Mouse (Mus musculus): Measurements from ENCODE around the gene Cblb. TPM values are rescaled to one million over a fixed set of nuclear protein-coding genes. Genes with fewer than 3 reads are reported as not detected.

Cblb gene
- polyA plus RNA-seq, 1 experiment = 22.8 TPM

DNA sequence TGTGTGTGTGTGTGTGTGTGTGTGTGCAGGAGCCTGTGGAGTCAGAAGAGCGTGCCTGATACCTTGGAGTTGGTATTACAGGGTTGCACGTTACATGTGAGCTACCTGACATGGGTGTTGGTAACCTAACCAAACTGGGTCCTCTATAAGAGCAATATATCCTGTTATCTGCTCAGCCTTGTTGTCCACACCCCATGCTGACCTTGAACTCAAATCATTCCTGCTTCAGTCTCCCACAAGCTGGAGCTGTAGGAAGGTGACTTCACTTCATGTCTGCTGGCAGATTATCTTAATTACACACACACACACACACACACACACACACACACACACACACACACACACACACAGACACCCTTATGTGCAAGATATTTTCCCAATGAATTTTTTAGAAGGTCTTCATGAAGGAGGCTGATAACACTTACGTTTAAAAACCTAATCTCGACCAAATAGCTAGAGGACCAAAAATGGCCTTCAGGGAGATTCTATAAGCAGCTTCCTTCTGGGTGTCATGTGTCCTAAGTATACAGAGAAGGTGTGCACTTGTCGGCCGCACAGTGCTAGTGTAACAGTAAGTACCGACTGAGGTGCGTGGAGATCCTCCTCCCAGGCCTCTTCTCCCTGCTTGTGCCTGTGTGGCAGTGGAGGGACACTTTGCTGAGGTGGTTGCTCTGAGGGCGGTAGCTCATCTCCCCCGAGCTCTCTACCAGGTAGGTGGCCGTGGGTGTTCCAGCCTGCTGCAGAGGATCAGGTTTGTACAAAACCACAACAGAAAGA lies 49.8 kb downstream of the Cblb start:
- no peak for TF ChIP-seq CTCF (IDR thresholded peaks at IDR 0.05; ENCODE audit: borderline replicate concordance, control insufficient read depth, extremely low read depth, insufficient read depth, low read length, poor library complexity)
- no peak for TF ChIP-seq POLR2A (IDR thresholded peaks at IDR 0.05; ENCODE audit: control insufficient read depth, extremely low read depth, insufficient read depth, low read length, poor library complexity)
- Histone ChIP-seq H3K27ac (ENCODE audit: control insufficient read depth, insufficient read depth, low read length) (peak overlapping the region; percentile 5; the same call in 1 of the 2 replicates), H3K4me1 (replicated peaks; ENCODE audit: control insufficient read depth, insufficient read depth, low read length) (peaks cover 8% of the 10 kb centered on the region), H3K4me3 (ENCODE audit: control insufficient read depth, insufficient read depth, low read length) (no peak overlapping the region), H3K36me3 (ENCODE audit: control insufficient read depth, insufficient read depth, low read length) (no peaks in the 10 kb centered on the region), H3K27me3 (ENCODE audit: control insufficient read depth, insufficient read depth, low read length) (no peaks in the 10 kb centered on the region)
- 53% methylated on average over 11 of the region's 11 CpGs for WGBS
- DNase-seq = no peak

DNA sequence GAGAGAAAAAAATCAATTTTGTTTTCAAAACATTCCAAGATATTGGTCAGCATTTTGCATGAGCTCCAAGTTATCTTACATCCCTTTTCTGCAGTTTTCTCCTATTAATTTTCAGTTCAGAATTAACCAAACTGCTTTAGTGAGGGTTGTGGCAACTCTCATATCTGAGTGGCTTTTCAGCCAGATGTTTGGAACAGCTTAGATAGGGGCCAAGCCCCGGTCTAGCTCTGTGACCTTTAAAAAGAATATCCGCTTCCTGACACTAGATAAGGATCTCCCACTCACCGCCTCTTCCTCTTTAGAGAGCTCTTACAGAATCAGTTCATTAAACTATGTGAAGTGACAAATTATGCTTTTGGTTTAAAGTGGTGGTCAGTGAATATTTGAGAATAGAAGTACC lies 50.7 kb downstream of the Cblb start:
- WGBS = 2% methylated on average over 3 of the region's 3 CpGs
- Histone ChIP-seq H3K4me1 (replicated peaks; ENCODE audit: control insufficient read depth, insufficient read depth, low read length) (peaks cover 12% of the 10 kb centered on the region), H3K27ac (ENCODE audit: control insufficient read depth, insufficient read depth, low read length) (no peak overlapping the region), H3K27me3 (ENCODE audit: control insufficient read depth, insufficient read depth, low read length) (no peaks in the 10 kb centered on the region), H3K4me3 (ENCODE audit: control insufficient read depth, insufficient read depth, low read length) (no peak overlapping the region), H3K36me3 (ENCODE audit: control insufficient read depth, insufficient read depth, low read length) (no peaks in the 10 kb centered on the region)
- DNase-seq = peak; percentile 36
- TF ChIP-seq CTCF (IDR thresholded peaks at IDR 0.05; ENCODE audit: borderline replicate concordance, control insufficient read depth, extremely low read depth, insufficient read depth, low read length, poor library complexity) (no peak), POLR2A (IDR thresholded peaks at IDR 0.05; ENCODE audit: control insufficient read depth, extremely low read depth, insufficient read depth, low read length, poor library complexity) (no peak)

DNA sequence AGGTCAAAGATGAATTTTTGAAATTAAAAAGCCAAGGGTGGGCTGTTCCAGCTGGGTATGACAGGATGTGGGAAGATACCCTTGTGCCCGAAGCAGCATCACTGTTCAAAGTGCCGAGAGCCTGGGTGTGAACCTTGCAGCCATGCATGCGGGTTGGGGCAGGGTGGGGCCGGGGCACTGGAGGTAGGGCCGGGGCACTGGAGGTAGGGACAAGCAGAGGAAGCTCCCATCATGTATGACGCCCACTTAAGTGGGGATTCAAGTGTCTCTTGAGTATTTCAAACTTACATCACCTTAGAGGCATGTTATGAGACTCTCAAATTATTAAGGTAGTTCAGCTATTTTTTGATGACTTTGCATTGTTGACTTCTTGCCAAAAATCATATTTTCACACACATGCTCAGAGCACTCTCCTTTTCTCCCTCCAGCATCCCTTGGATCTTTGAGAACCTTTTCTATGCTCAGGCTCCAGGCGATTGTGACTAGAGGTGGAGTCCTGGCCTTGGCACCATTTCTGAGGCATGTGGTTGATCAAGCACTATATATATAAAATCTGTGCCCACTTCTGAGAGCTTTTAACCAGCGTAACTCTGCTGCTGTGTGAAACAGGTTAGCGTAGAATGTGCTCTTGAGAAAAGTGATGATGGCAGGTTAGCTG lies 55.9 kb downstream of the Cblb start:
- no peak for DNase-seq
- WGBS = 37% methylated on average over 9 of the region's 9 CpGs
- Histone ChIP-seq H3K4me3 (ENCODE audit: control insufficient read depth, insufficient read depth, low read length) (no peak overlapping the region), H3K27ac (ENCODE audit: control insufficient read depth, insufficient read depth, low read length) (no peak overlapping the region), H3K36me3 (ENCODE audit: control insufficient read depth, insufficient read depth, low read length) (no peaks in the 10 kb centered on the region), H3K27me3 (ENCODE audit: control insufficient read depth, insufficient read depth, low read length) (no peaks in the 10 kb centered on the region), H3K4me1 (replicated peaks; ENCODE audit: control insufficient read depth, insufficient read depth, low read length) (peaks cover 8% of the 10 kb centered on the region)
- TF ChIP-seq CTCF (IDR thresholded peaks at IDR 0.05; ENCODE audit: borderline replicate concordance, control insufficient read depth, extremely low read depth, insufficient read depth, low read length, poor library complexity) (no peak), POLR2A (IDR thresholded peaks at IDR 0.05; ENCODE audit: control insufficient read depth, extremely low read depth, insufficient read depth, low read length, poor library complexity) (no peak)

GRCm38 (mm10) chr16:52089354-52089753 lies 58.3 kb downstream of the Cblb start:
- Histone ChIP-seq H3K27ac (ENCODE audit: control insufficient read depth, insufficient read depth, low read length) (no peak overlapping the region), H3K27me3 (ENCODE audit: control insufficient read depth, insufficient read depth, low read length) (no peaks in the 10 kb centered on the region), H3K36me3 (ENCODE audit: control insufficient read depth, insufficient read depth, low read length) (no peaks in the 10 kb centered on the region), H3K4me3 (ENCODE audit: control insufficient read depth, insufficient read depth, low read length) (no peak overlapping the region), H3K4me1 (replicated peaks; ENCODE audit: control insufficient read depth, insufficient read depth, low read length) (peaks cover 10% of the 10 kb centered on the region)
- 75% methylated on average over 4 of the region's 4 CpGs for WGBS
- no peak for DNase-seq
- TF ChIP-seq POLR2A (IDR thresholded peaks at IDR 0.05; ENCODE audit: control insufficient read depth, extremely low read depth, insufficient read depth, low read length, poor library complexity) (no peak), CTCF (IDR thresholded peaks at IDR 0.05; ENCODE audit: borderline replicate concordance, control insufficient read depth, extremely low read depth, insufficient read depth, low read length, poor library complexity) (no peak)

GRCm38 (mm10) chr16:52090899-52091298 lies 59.9 kb downstream of the Cblb start:
- 7% methylated on average over 6 of the region's 6 CpGs for WGBS
- Histone ChIP-seq H3K27ac (ENCODE audit: control insufficient read depth, insufficient read depth, low read length) (no peak overlapping the region), H3K4me1 (replicated peaks; ENCODE audit: control insufficient read depth, insufficient read depth, low read length) (peaks cover 18% of the 10 kb centered on the region), H3K36me3 (ENCODE audit: control insufficient read depth, insufficient read depth, low read length) (no peaks in the 10 kb centered on the region), H3K4me3 (ENCODE audit: control insufficient read depth, insufficient read depth, low read length) (no peak overlapping the region), H3K27me3 (ENCODE audit: control insufficient read depth, insufficient read depth, low read length) (no peaks in the 10 kb centered on the region)
- DNase-seq = no peak
- no peak for TF ChIP-seq POLR2A (IDR thresholded peaks at IDR 0.05; ENCODE audit: control insufficient read depth, extremely low read depth, insufficient read depth, low read length, poor library complexity)
- no peak for TF ChIP-seq CTCF (IDR thresholded peaks at IDR 0.05; ENCODE audit: borderline replicate concordance, control insufficient read depth, extremely low read depth, insufficient read depth, low read length, poor library complexity)

- TF ChIP-seq POLR2A (IDR thresholded peaks at IDR 0.05; ENCODE audit: control insufficient read depth, extremely low read depth, insufficient read depth, low read length, poor library complexity) (no peak), CTCF (IDR thresholded peaks at IDR 0.05; ENCODE audit: borderline replicate concordance, control insufficient read depth, extremely low read depth, insufficient read depth, low read length, poor library complexity) (no peak)
- H3K4me3 ChIP-seq (ENCODE audit: control insufficient read depth, insufficient read depth, low read length) = no peak overlapping the region
- no peak for DNase-seq
- H3K4me1 ChIP-seq (replicated peaks; ENCODE audit: control insufficient read depth, insufficient read depth, low read length) = peaks cover 11% of the 10 kb centered on the region
- 84% methylated on average over 9 of the region's 9 CpGs for WGBS
- H3K36me3 ChIP-seq (ENCODE audit: control insufficient read depth, insufficient read depth, low read length) = no peaks in the 10 kb centered on the region
- peak overlapping the region; percentile 49; the same call in 1 of the 2 replicates for H3K27ac ChIP-seq (ENCODE audit: control insufficient read depth, insufficient read depth, low read length)
- no peaks in the 10 kb centered on the region for H3K27me3 ChIP-seq (ENCODE audit: control insufficient read depth, insufficient read depth, low read length)
Observed at GRCm38 (mm10) chr16:52093325-52094253, 62.6 kb downstream of the Cblb start.

All from thymus, adult 2 months (tissue).